Mouse (Mus musculus): ENCODE results near the gene Fbxl13. TPM values are rescaled to one million over a fixed set of nuclear protein-coding genes. Genes with fewer than 3 reads are reported as not detected.

Fbxl13 gene
- polyA plus RNA-seq, 1 experiment from 2014 or later, result 0.18 TPM

DNA sequence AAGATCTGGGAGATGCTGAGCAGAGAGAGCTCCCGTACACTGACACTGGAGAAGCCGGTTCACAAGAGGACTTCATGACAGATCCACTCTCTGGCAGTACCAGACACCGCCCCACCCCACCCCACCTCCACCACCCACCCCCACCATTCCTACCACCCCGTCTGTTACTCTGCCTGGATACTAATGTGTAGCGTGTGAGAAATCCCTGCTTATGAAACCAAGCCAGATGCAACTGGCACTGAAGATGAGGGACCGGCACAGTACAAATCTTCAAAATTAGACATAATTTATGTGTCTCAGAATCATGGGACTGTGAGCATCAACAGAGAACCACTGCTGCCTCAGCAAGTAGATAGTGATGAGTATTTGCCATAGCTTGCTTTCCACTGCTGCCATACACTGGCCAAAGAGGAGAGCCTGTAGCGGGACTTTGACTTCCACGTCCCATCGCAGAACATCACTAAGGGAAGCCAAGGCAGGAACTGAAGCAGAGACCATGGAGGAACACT lies 52.2 kb downstream of the Fbxl13 start:
- ATAC-seq, result no peak
- Histone ChIP-seq H3K9ac (replicated peaks; ENCODE audit: low read depth, low read length) (no peak overlapping the region), H3K4me2 (ENCODE audit: low read length) (no peak overlapping the region), H3K4me1 (replicated peaks; ENCODE audit: control insufficient read depth, insufficient read depth, low read length) (no peaks in the 10 kb centered on the region), H3K9me3 (ENCODE audit: control insufficient read depth, low read length) (no peaks in the 10 kb centered on the region), H3K36me3 (ENCODE audit: control insufficient read depth, insufficient read depth) (no peaks in the 10 kb centered on the region), H3K27me3 (replicated peaks; ENCODE audit: control insufficient read depth, insufficient read depth, low read length) (no peaks in the 10 kb centered on the region), H3K4me3 (replicated peaks; ENCODE audit: low read length) (no peak overlapping the region), H3K27ac (ENCODE audit: low read length) (no peak overlapping the region)
- 80% methylated on average over 9 of the region's 9 CpGs for WGBS

DNA sequence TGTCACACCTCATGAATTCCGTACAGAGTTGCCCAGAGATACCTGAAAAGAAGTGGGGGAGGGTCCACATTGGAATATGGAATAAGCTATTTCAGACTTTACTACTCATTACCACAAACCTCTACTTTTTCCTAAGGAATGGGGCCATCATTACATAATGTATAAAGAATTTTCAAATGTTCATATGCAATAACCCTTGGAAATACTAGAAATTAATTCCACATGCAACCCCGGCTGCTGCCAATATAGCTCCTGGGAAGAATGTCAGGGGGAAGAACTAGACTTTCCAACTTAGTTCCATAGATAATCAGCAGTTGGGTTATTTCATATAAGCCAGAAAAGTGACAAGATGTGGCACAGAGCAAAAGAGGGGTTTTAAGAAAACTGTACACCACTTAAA lies 53.3 kb downstream of the Fbxl13 start:
- Histone ChIP-seq H3K36me3 (ENCODE audit: control insufficient read depth, insufficient read depth) (no peaks in the 10 kb centered on the region), H3K9me3 (ENCODE audit: control insufficient read depth, low read length) (no peaks in the 10 kb centered on the region), H3K4me3 (replicated peaks; ENCODE audit: low read length) (no peak overlapping the region), H3K9ac (replicated peaks; ENCODE audit: low read depth, low read length) (no peak overlapping the region), H3K4me1 (replicated peaks; ENCODE audit: control insufficient read depth, insufficient read depth, low read length) (no peaks in the 10 kb centered on the region), H3K4me2 (ENCODE audit: low read length) (no peak overlapping the region), H3K27ac (ENCODE audit: low read length) (no peak overlapping the region), H3K27me3 (replicated peaks; ENCODE audit: control insufficient read depth, insufficient read depth, low read length) (no peaks in the 10 kb centered on the region)
- ATAC-seq, result no peak
- WGBS, result 93% methylated on average over 2 of the region's 2 CpGs

DNA sequence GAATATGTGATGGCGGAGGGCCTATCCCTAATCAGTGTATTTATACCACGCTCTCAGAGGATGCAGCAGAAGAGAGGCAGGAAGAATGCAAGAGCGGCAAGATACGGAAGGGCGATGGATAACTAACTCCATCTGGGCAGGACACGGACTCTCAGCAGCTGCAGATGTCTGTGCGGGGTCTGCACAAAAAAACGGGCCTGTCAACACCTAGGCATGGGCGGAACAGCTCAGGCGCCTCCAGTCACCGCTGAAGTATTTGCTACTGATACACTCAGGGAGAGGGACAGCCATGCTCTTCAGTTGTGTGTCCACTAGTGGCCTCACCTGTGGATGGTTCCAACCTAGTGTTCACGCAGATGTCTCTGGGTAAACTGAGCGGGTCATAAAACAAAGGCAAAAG lies 57.2 kb downstream of the Fbxl13 start:
- no peaks in the 10 kb centered on the region for H3K36me3 ChIP-seq (ENCODE audit: control insufficient read depth, insufficient read depth)

DNA sequence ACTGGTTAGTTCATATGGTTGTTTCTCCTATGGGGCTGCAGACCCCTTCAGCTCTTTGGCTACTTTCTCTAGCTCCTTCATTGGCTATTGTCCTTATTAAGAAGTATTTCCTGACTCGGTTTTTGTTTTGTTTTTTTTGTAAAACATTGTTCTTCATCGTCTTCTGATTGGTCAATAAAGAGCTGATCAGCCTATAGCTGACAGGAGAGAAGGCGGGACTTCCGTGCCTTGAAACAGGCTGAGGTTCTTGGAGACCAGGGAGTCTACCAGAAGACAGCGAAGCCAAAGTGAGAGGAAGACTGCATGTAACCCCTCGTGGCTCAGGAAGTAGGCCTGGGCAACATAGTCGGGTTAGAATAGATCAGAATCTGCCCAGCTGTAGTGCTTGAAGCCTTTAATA lies 57.8 kb downstream of the Fbxl13 start:
- no peaks in the 10 kb centered on the region for H3K27me3 ChIP-seq (replicated peaks; ENCODE audit: control insufficient read depth, insufficient read depth, low read length)
- no peaks in the 10 kb centered on the region for H3K36me3 ChIP-seq (ENCODE audit: control insufficient read depth, insufficient read depth)
- H3K4me3 ChIP-seq (replicated peaks; ENCODE audit: low read length), result no peak overlapping the region
- no peaks in the 10 kb centered on the region for H3K9me3 ChIP-seq (ENCODE audit: control insufficient read depth, low read length)
- 80% methylated on average over 7 of the region's 7 CpGs for WGBS
- no peak overlapping the region for H3K9ac ChIP-seq (replicated peaks; ENCODE audit: low read depth, low read length)
- no peak for ATAC-seq
- H3K4me1 ChIP-seq (replicated peaks; ENCODE audit: control insufficient read depth, insufficient read depth, low read length), result no peaks in the 10 kb centered on the region
- H3K27ac ChIP-seq (ENCODE audit: low read length), result no peak overlapping the region
- H3K4me2 ChIP-seq (ENCODE audit: low read length), result no peak overlapping the region

More for the DNA sequence above, 57.2 kb downstream of the Fbxl13 start:
- no peak overlapping the region for H3K4me3 ChIP-seq (replicated peaks; ENCODE audit: low read length)
- no peaks in the 10 kb centered on the region for H3K4me1 ChIP-seq (replicated peaks; ENCODE audit: control insufficient read depth, insufficient read depth, low read length)
- no peak overlapping the region for H3K4me2 ChIP-seq (ENCODE audit: low read length)
- no peak overlapping the region for H3K27ac ChIP-seq (ENCODE audit: low read length)
- no peaks in the 10 kb centered on the region for H3K27me3 ChIP-seq (replicated peaks; ENCODE audit: control insufficient read depth, insufficient read depth, low read length)
- WGBS, result 93% methylated on average over 13 of the region's 13 CpGs
- H3K9ac ChIP-seq (replicated peaks; ENCODE audit: low read depth, low read length), result no peak overlapping the region
- no peaks in the 10 kb centered on the region for H3K9me3 ChIP-seq (ENCODE audit: control insufficient read depth, low read length)
- no peak for ATAC-seq

DNA sequence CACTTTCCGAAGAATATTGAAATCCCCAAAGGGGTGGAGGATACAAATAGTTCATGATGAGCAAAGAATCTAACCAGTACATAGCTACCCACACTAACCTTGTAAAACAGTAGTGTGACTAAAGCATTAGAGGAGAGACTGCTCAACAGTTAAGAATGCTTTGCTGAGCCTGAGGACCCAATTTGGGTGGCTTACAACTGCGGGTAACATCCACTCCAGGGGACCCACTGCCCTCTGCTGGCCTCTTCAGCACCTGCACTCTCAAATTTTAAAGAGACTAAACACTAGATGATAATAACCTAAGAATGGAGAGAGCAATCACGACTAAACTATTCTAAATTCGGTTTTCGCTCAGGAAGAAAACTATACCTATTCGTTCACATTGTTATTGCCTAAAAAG lies 58.7 kb downstream of the Fbxl13 start:
- H3K4me2 ChIP-seq (ENCODE audit: low read length), result no peak overlapping the region
- H3K9me3 ChIP-seq (ENCODE audit: control insufficient read depth, low read length), result no peaks in the 10 kb centered on the region
- H3K27me3 ChIP-seq (replicated peaks; ENCODE audit: control insufficient read depth, insufficient read depth, low read length), result no peaks in the 10 kb centered on the region
- no peak overlapping the region for H3K27ac ChIP-seq (ENCODE audit: low read length)
- no peak overlapping the region for H3K9ac ChIP-seq (replicated peaks; ENCODE audit: low read depth, low read length)
- ATAC-seq, result 0 out of 2 replicates have a peak, but pooled peaks have one; percentile 31
- no peaks in the 10 kb centered on the region for H3K36me3 ChIP-seq (ENCODE audit: control insufficient read depth, insufficient read depth)
- H3K4me3 ChIP-seq (replicated peaks; ENCODE audit: low read length), result no peak overlapping the region
- H3K4me1 ChIP-seq (replicated peaks; ENCODE audit: control insufficient read depth, insufficient read depth, low read length), result no peaks in the 10 kb centered on the region
- 54% methylated on average over 6 of the region's 6 CpGs for WGBS

DNA sequence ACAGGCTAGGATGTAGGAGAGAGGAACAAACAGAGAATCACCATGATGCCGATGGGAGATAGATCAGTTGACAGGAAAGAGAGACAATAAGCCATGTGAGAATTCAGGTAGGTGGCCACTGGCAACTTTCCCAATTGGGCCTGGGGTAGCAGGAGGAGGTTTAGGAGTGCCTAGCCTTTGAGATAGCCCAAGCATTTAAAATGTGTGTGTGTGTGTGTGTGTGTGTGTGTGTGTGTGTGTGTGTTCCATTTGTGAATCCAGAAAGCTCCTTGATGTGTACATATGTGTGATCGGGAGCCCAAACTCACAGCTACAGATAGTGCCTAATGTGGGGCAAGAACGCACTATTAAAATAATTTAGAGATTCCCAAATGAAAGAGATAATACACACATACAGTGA lies 67.3 kb downstream of the Fbxl13 start:
- no peaks in the 10 kb centered on the region for H3K9me3 ChIP-seq (ENCODE audit: control insufficient read depth, low read length)
- WGBS, result 86% methylated on average over 3 of the region's 3 CpGs
- H3K4me1 ChIP-seq (replicated peaks; ENCODE audit: control insufficient read depth, insufficient read depth, low read length), result no peaks in the 10 kb centered on the region
- no peak overlapping the region for H3K9ac ChIP-seq (replicated peaks; ENCODE audit: low read depth, low read length)
- no peaks in the 10 kb centered on the region for H3K36me3 ChIP-seq (ENCODE audit: control insufficient read depth, insufficient read depth)
- no peak overlapping the region for H3K27ac ChIP-seq (ENCODE audit: low read length)
- no peak overlapping the region for H3K4me3 ChIP-seq (replicated peaks; ENCODE audit: low read length)
- no peaks in the 10 kb centered on the region for H3K27me3 ChIP-seq (replicated peaks; ENCODE audit: control insufficient read depth, insufficient read depth, low read length)
- no peak overlapping the region for H3K4me2 ChIP-seq (ENCODE audit: low read length)
- no peak for ATAC-seq

DNA sequence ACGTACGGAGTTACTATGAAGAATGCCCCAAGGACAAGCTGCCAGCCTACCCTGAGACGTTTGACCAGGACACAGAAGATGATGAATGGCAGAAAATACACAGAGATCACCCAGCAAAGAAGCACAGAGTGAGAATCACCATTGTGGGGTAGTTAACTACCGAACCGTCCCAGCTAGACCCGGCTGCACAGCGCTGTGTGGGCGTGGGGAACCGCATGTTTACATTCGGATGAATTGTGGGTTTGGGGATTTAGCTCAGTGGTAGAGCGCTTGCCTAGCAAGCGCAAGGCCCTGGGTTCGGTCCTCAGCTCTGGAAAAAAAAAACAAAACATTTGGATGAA lies 70.3 kb downstream of the Fbxl13 start:
- Histone ChIP-seq H3K4me3 (replicated peaks; ENCODE audit: low read length) (no peak overlapping the region), H3K27me3 (replicated peaks; ENCODE audit: control insufficient read depth, insufficient read depth, low read length) (no peaks in the 10 kb centered on the region), H3K4me1 (replicated peaks; ENCODE audit: control insufficient read depth, insufficient read depth, low read length) (no peaks in the 10 kb centered on the region), H3K4me2 (ENCODE audit: low read length) (no peak overlapping the region), H3K27ac (ENCODE audit: low read length) (no peak overlapping the region), H3K9me3 (ENCODE audit: control insufficient read depth, low read length) (no peaks in the 10 kb centered on the region), H3K36me3 (ENCODE audit: control insufficient read depth, insufficient read depth) (no peaks in the 10 kb centered on the region), H3K9ac (replicated peaks; ENCODE audit: low read depth, low read length) (no peak overlapping the region)
- 82% methylated on average over 13 of the region's 13 CpGs for WGBS
- ATAC-seq, result no peak

DNA sequence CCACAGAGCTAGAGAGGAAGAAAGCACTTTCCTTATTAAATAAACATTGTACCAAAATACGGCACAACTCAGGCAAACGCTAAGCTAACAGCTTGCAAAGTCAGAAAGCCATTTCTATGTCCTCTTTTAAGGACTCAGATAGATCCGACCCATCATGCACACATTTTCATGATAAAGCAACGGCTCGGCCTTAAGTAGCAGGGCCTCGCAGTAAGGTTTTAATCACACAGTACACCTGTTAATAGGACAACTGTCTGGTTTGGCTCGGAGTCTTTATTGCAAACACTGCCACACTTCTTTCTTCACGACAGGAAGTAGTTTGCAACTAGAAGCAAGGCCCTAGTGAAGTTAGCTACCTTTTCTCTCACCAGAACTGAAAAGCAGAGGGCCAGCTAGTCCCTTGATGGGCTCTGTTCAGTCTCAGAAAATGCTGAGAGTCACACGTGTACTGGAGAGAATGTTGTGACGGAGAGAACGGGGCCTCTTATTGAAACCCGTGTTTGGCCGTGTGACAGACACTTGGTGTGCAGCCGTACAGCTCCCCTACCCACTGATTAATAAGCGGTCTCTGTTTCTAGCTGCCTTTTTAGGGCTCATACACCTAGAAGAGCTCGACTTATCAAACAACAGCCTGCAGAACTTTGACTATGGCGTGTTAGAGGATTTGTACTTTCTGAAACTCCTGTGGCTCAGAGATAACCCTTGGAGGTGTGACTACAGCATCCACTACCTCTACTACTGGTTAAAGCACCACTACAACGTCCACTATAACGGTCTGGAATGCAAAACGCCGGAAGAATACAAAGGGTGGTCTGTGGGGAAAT lies 70.8 kb downstream of the Fbxl13 start:
- no peak overlapping the region for H3K4me3 ChIP-seq (replicated peaks; ENCODE audit: low read length)
- no peak overlapping the region for H3K4me2 ChIP-seq (ENCODE audit: low read length)
- H3K9me3 ChIP-seq (ENCODE audit: control insufficient read depth, low read length), result no peaks in the 10 kb centered on the region
- no peaks in the 10 kb centered on the region for H3K36me3 ChIP-seq (ENCODE audit: control insufficient read depth, insufficient read depth)
- H3K4me1 ChIP-seq (replicated peaks; ENCODE audit: control insufficient read depth, insufficient read depth, low read length), result no peaks in the 10 kb centered on the region
- H3K27me3 ChIP-seq (replicated peaks; ENCODE audit: control insufficient read depth, insufficient read depth, low read length), result no peaks in the 10 kb centered on the region
- no peak overlapping the region for H3K9ac ChIP-seq (replicated peaks; ENCODE audit: low read depth, low read length)
- ATAC-seq, result no peak
- 72% methylated on average over 21 of the region's 21 CpGs for WGBS
- no peak overlapping the region for H3K27ac ChIP-seq (ENCODE audit: low read length)

DNA sequence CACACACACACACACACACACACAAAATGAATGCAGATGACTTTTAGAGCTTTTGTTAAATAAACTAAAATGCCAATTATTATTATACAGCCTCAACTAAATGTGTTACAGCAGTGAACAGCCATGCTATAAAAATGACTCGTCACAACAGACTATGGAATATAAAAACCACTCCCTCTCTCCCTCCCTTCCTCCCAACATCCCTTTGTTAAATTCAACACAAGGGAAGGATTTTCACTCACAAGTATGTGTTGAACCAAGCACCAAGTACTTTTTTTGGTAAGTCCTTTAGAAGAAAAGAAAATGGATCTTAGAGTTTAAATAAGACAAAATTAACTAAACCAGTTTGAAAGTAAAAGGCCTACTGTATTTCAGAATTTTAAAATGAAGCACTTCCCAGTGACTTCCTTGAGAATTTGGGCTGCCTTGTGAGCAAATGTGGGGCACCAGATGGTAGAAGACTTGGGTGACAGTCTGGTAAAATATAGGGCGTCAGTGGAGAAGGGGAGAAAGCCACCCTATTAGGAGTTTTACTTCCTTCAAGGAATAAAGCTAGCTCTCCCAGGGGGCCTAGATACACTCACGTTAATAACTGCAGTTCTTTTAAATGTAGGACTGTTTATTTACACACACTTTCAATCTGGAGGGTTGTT lies 72.5 kb downstream of the Fbxl13 start:
- H3K36me3 ChIP-seq (ENCODE audit: control insufficient read depth, insufficient read depth), result no peaks in the 10 kb centered on the region
- no peaks in the 10 kb centered on the region for H3K9me3 ChIP-seq (ENCODE audit: control insufficient read depth, low read length)
- WGBS, result 54% methylated on average over 3 of the region's 3 CpGs
- peak; percentile 47; the same call in 1 of the 2 replicates for ATAC-seq
- H3K27me3 ChIP-seq (replicated peaks; ENCODE audit: control insufficient read depth, insufficient read depth, low read length), result no peaks in the 10 kb centered on the region
- no peak overlapping the region for H3K4me2 ChIP-seq (ENCODE audit: low read length)
- H3K4me1 ChIP-seq (replicated peaks; ENCODE audit: control insufficient read depth, insufficient read depth, low read length), result no peaks in the 10 kb centered on the region
- peak overlapping the region; percentile 53 for H3K27ac ChIP-seq (ENCODE audit: low read length)
- no peak overlapping the region for H3K9ac ChIP-seq (replicated peaks; ENCODE audit: low read depth, low read length)
- no peak overlapping the region for H3K4me3 ChIP-seq (replicated peaks; ENCODE audit: low read length)
